Mouse (Mus musculus): ENCODE measurements around the gene Rpl10-ps3.
A peak's percentile ranks its signal among the peaks of the same experiment; 100 is the strongest.

Gene Rpl10-ps3

DNA sequence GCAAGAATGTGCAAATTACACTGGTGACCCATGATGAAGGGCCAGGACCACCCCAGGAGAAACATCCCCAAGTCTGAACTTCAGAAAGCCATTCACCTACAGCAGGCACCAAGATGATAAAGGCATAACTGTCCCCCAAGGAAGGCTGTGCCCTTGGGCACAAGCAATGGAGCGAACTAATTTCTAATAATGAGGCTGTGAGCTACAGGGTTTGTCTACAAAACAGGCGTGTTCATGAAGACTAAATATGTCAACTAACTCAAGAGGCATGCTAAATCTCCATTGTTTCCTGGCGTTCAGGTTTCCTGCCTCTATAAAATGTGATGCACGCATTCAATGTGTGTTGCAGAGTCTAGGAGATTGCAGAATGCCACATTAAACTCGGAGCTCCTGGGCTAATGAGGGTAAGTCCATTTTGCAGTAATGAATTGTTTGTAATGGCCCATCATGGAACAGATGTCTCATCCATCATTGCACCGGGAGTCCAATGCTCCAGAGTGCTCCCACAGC is 33.7 kb downstream of the Rpl10-ps3 start:
- no peak for DNase-seq (ENCODE audit: low spot score in 2 of 2)

DNA sequence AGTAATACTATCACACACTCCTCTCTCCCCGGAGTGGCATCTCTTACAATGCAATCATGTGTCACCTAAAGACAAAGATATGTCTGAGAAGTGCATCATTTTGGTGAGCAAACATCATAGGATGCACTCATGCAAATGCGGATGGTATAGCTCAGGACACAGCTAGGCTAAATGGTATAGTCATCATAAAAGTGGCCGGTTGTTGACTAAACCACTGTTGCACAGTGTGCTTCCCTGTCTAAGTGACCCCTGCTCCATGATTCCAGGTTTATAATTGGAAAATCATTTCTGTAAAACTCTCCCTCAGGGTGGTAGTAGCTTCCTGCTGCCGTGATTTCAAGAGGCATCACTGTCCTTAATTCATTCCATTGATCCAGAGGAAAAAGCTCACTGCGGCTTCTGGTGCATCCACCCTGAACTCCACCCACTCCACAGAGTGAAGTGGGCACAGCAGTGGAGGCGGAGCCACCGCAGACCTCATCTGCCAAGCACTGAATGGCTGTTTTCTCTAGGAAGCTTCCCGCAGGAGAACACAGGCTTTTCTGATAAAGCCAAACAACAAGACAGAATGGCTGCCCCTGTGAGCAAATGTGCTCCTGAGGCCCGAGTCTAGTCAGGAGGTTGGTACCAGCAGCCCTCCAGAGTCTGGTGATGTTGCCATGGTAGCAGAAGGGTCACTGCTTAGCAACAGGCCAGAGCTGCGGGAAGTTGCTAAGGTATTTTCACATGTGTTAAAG is 38.9 kb downstream of the Rpl10-ps3 start:
- peak in 1 of 2 experiments; percentile 31 for DNase-seq (ENCODE audit: low spot score in 2 of 2)

DNA sequence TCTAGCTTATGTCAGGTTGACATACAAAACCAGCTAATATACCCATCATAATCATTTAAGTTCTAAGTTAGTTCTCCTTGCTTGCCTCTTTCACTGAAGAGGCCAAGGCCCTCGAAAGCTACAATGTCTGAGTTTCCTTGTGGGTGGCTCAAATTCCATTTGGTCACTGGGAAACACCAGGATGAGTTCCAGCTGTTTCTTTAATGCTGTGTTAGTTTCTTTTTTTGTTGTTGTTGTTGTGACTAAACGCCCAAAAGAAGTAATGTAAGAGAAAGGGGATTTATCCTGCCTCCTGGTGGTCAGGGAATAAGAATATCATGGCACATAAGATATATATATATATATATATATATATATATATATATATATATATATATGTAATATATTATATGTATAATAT is 39.7 kb downstream of the Rpl10-ps3 start:
- no peak for DNase-seq (ENCODE audit: low spot score in 2 of 2)

DNA sequence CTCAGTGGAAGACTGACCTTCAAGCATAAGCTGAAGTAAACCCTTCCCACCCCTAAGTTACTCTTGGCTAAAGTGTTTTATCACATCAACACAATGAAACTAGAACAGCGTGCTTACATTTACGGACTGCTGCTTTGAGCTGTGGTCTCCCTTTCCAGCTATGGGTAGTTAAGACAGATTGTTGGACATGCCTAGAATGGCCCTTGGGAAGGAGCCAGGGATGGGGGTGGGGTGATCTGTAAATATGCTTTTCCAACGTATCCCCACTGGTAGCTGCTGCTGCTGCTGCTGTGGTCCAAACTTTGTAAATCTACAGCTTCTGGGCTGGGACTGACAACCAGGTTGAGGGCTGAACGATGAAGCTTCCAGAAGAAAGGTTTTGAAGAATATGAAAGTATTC is 40.8 kb downstream of the Rpl10-ps3 start:
- DNase-seq (ENCODE audit: low spot score in 2 of 2): peak in 1 of 2 experiments; percentile 51

DNA sequence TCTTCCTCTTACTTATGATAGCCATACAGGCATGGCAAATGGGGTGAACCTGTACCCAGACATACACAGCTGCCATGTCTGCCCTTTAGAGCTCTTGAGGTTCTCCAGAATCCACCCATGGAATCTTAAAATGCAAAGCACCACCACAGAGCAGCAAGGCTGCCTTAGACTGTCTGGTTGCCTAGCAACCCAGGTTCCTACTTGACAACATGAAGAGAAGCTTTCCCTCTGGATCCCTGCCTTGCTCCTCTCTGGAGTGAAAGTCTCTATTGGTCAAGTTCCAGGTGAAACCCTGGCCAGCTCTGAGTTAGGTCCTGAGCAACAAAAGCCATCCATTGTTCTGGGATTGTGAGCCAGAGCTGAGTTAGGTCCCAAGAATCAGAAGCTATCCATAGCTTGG is 43.0 kb downstream of the Rpl10-ps3 start:
- DNase-seq (ENCODE audit: low spot score in 2 of 2): peak in 1 of 2 experiments; percentile 11

DNA sequence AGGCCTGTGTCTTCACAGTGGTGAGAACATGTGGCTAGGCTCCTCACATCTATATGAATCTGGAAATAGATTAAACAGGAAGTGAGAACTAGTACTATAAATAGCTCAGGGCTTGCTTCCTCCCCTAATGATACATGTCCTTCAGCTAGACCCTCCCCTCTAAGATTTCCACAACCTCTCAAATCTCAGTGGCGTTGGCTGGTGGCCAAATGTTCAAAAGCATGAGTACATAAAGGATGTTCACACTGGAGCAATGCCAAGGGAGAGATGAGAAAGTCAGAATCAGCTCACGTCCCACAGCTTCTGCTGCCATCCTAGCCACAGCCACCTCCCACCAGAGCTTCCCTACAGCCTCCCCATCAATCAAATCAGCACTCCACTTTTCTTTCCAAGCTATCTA is 46.4 kb downstream of the Rpl10-ps3 start:
- DNase-seq (ENCODE audit: low spot score in 2 of 2): no peak

Data from cerebellum, postnatal 4 days (tissue).